Comparison of ENCODE assay signal across 10 mouse cellular contexts in the genomic region with DNA sequence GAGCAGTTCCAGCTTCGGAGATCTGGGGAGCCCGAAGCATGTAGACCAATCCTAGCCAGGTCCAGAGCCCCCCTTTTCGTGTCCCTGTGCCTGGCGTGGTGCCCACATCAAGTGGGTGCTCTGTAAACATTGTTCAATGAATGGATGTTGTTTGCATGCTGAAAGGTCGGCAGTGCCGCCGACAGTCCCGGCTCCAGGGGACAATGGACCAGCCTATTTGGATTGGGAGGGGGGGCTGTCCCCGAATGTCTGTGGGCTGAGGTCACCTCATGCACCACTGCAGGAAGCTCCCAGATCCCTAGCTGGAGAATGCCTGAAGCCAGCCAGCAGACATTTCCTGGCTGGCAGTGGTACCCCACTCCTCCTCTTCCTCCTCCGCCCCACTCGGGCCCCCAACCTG. TPM values are rescaled to one million over a fixed set of nuclear protein-coding genes. Genes with fewer than 3 reads are reported as not detected.
DNase-seq lines count a peak whose midpoint lies in the region; ATAC-seq and TF ChIP-seq lines count a peak whose summit lies in the region.
"Had no signal": no experiment of that assay in that cellular context is flagged by ENCODE, and none has a peak within 500 bp of the region (broad histone marks: within the 10 kb centered on the region; RNA-seq: fewer than 3 reads in every experiment).

No protein-coding gene starts in this region.

- H3K27ac ChIP-seq in forebrain, embryonic 10.5 days = peak overlapping the region; percentile 67
- no peak overlapping the region for H3K27ac ChIP-seq in forebrain, embryonic 11.5 days (ENCODE audit: low read depth, low read length)
- no peak overlapping the region for H3K27ac ChIP-seq in midbrain, embryonic 12.5 days (replicated peaks)
- H3K27ac ChIP-seq in midbrain, postnatal 0 days (ENCODE audit: low read depth, low read length) = no peak overlapping the region
- peak overlapping the region; percentile 48 for H3K27ac ChIP-seq in stomach, embryonic 15.5 days

- TF ChIP-seq CTCF in midbrain, postnatal 0 days (IDR thresholded peaks at IDR 0.05) = no peak

- H3K27me3 ChIP-seq in forebrain, embryonic 10.5 days (ENCODE audit: poor library complexity, severe bottlenecking) = no peaks in the 10 kb centered on the region
- no peaks in the 10 kb centered on the region for H3K27me3 ChIP-seq in forebrain, embryonic 11.5 days (ENCODE audit: control insufficient read depth, insufficient read depth, low read length)
- no peaks in the 10 kb centered on the region for H3K27me3 ChIP-seq in midbrain, embryonic 12.5 days
- H3K27me3 ChIP-seq in midbrain, postnatal 0 days (ENCODE audit: insufficient read depth, low read length) = no peaks in the 10 kb centered on the region
- H3K27me3 ChIP-seq in stomach, embryonic 15.5 days (replicated peaks) = no peaks in the 10 kb centered on the region

- H3K9me3 ChIP-seq in forebrain, embryonic 10.5 days = no peaks in the 10 kb centered on the region
- H3K9me3 ChIP-seq in forebrain, embryonic 11.5 days (ENCODE audit: control insufficient read depth, low read length) = no peaks in the 10 kb centered on the region
- no peaks in the 10 kb centered on the region for H3K9me3 ChIP-seq in midbrain, embryonic 12.5 days
- H3K9me3 ChIP-seq in midbrain, postnatal 0 days (ENCODE audit: low read length) = no peaks in the 10 kb centered on the region
- no peaks in the 10 kb centered on the region for H3K9me3 ChIP-seq in stomach, embryonic 15.5 days

- no peak for ATAC-seq in forebrain, embryonic 11.5 days (replicated peaks; ENCODE audit: low FRiP score)
- ATAC-seq in midbrain, embryonic 12.5 days (ENCODE audit: low FRiP score, low read depth) = peak; percentile 44; the same call in 1 of the 2 replicates
- no peak for ATAC-seq in midbrain, postnatal 0 days (ENCODE audit: low FRiP score)
- ATAC-seq in stomach, embryonic 15.5 days (ENCODE audit: insufficient read depth, low FRiP score, low read depth) = peak; percentile 55

- WGBS in forebrain, embryonic 10.5 days = 75% methylated on average over 11 of the region's 11 CpGs
- WGBS in forebrain, embryonic 11.5 days = 58% methylated on average over 11 of the region's 11 CpGs
- WGBS in midbrain, embryonic 12.5 days = 60% methylated on average over 11 of the region's 11 CpGs
- 52% methylated on average over 9 of the region's 11 CpGs for WGBS in midbrain, postnatal 0 days
- WGBS in stomach, embryonic 15.5 days = 48% methylated on average over 11 of the region's 11 CpGs

- no peak overlapping the region for H3K4me3 ChIP-seq in forebrain, embryonic 10.5 days
- no peak overlapping the region for H3K4me3 ChIP-seq in forebrain, embryonic 11.5 days (ENCODE audit: low read depth, low read length)
- H3K4me3 ChIP-seq in midbrain, embryonic 12.5 days = no peak overlapping the region
- no peak overlapping the region for H3K4me3 ChIP-seq in midbrain, postnatal 0 days (ENCODE audit: low read depth, low read length)
- no peak overlapping the region for H3K4me3 ChIP-seq in stomach, embryonic 15.5 days (replicated peaks)

- no peak overlapping the region for H3K9ac ChIP-seq in forebrain, embryonic 11.5 days (ENCODE audit: low read length)
- H3K9ac ChIP-seq in midbrain, embryonic 12.5 days (replicated peaks) = no peak overlapping the region
- H3K9ac ChIP-seq in midbrain, postnatal 0 days (replicated peaks; ENCODE audit: low read length, poor library complexity, severe bottlenecking) = no peak overlapping the region
- no peak overlapping the region for H3K9ac ChIP-seq in stomach, embryonic 15.5 days

- peaks cover 20% of the 10 kb centered on the region for H3K4me1 ChIP-seq in forebrain, embryonic 10.5 days
- H3K4me1 ChIP-seq in forebrain, embryonic 11.5 days (replicated peaks; ENCODE audit: control insufficient read depth, insufficient read depth, low read length) = no peaks in the 10 kb centered on the region; the same call in 1 of the 2 replicates
- H3K4me1 ChIP-seq in midbrain, embryonic 12.5 days = peaks cover 14% of the 10 kb centered on the region
- H3K4me1 ChIP-seq in midbrain, postnatal 0 days (ENCODE audit: insufficient read depth, low read length) = no peaks in the 10 kb centered on the region
- peaks cover 16% of the 10 kb centered on the region for H3K4me1 ChIP-seq in stomach, embryonic 15.5 days

- no peak overlapping the region for H3K4me2 ChIP-seq in forebrain, embryonic 11.5 days (ENCODE audit: low read depth, low read length, severe bottlenecking)
- H3K4me2 ChIP-seq in midbrain, embryonic 12.5 days (replicated peaks) = no peak overlapping the region
- no peak overlapping the region for H3K4me2 ChIP-seq in midbrain, postnatal 0 days (ENCODE audit: low read depth, low read length, poor library complexity, severe bottlenecking)
- no peak overlapping the region for H3K4me2 ChIP-seq in stomach, embryonic 15.5 days

- H3K36me3 ChIP-seq in forebrain, embryonic 10.5 days (replicated peaks) = no peaks in the 10 kb centered on the region
- H3K36me3 ChIP-seq in forebrain, embryonic 11.5 days (ENCODE audit: control insufficient read depth, insufficient read depth, low read length) = no peaks in the 10 kb centered on the region
- H3K36me3 ChIP-seq in midbrain, embryonic 12.5 days = no peaks in the 10 kb centered on the region
- no peaks in the 10 kb centered on the region for H3K36me3 ChIP-seq in midbrain, postnatal 0 days (ENCODE audit: insufficient read depth, low read length)
- H3K36me3 ChIP-seq in stomach, embryonic 15.5 days = no peaks in the 10 kb centered on the region

- DNase-seq in forebrain, embryonic 10.5 days (ENCODE audit: extremely low spot score, low spot score) = no peak
- no peak for DNase-seq in forebrain, embryonic 11.5 days (ENCODE audit: low spot score)
- DNase-seq in midbrain, postnatal 0 days (ENCODE audit: low spot score) = no peak
- DNase-seq in kidney, postnatal 25 days = peak; percentile 23 to 53
- no peak for DNase-seq in thymus, postnatal 14 days
- no peak for DNase-seq in frontal cortex, postnatal 10 days (ENCODE audit: low spot score in 2 of 2)

RNA-seq across cellular contexts. Expression of a gene that starts 22.9 kb away (rescaled TPM):
- 0.11 TPM in 1 of 2 replicates, not detected in the other for polyA plus RNA-seq in forebrain, embryonic 10.5 days (2016; fragmentation: Nextera tagmentation; extraction: Ambion mirVana)
- polyA plus RNA-seq in forebrain, embryonic 11.5 days (2014; fragmentation: Nextera tagmentation; extraction: Ambion mirVana) = not detected in 2 replicates
- not detected in 2 replicates for polyA plus RNA-seq in midbrain, embryonic 12.5 days (2016; fragmentation: Nextera tagmentation; extraction: Ambion mirVana)
- total RNA-seq in midbrain, postnatal 0 days (2014; rRNA removed) = not detected in 2 replicates
- not detected in 2 replicates for polyA plus RNA-seq in midbrain, postnatal 0 days (2015; fragmentation: Nextera tagmentation; extraction: Ambion mirVana)
- 0.06 TPM in 1 of 2 replicates, not detected in the other for polyA plus RNA-seq in stomach, embryonic 15.5 days (2015; fragmentation: Nextera tagmentation; extraction: Ambion mirVana)
- total RNA-seq: left cerebral cortex, postnatal 25 days; neutrophil, adult 5-6 weeks had no signal

Comparison
In these comparisons a context has a peak if more than half of its experiments do, and no peak if none do; other contexts are left out.
1. H3K27ac ChIP-seq: peak in forebrain, embryonic 10.5 days (single experiment) and stomach, embryonic 15.5 days (single experiment); none in forebrain, embryonic 11.5 days (single experiment), midbrain, embryonic 12.5 days (single experiment) and midbrain, postnatal 0 days (single experiment).
2. ATAC-seq: peak in midbrain, embryonic 12.5 days (single experiment) and stomach, embryonic 15.5 days (single experiment); none in forebrain, embryonic 11.5 days (single experiment) and midbrain, postnatal 0 days (single experiment).
3. DNase-seq: peak in kidney, postnatal 25 days (2 of 2); none in forebrain, embryonic 10.5 days (single experiment), forebrain, embryonic 11.5 days (single experiment), midbrain, postnatal 0 days (single experiment), thymus, postnatal 14 days (single experiment) and frontal cortex, postnatal 10 days (0 of 2).